Mouse (Mus musculus) liver, embryonic 14.5 days (tissue): ENCODE measurements around the gene Cacng7.

Experiments used
- CTCF ChIP-seq: IDR thresholded peaks from 2 replicates; pipeline ENCODE4 v1.5.1; 2016; ENCODE audit warnings: antibody characterized with exemption, low read depth, control low read depth
- EP300 ChIP-seq: IDR thresholded peaks from 2 replicates; pipeline ENCODE4 v1.6.1; 2016; ENCODE audit warnings: antibody characterized with exemption, low read depth

DNA sequence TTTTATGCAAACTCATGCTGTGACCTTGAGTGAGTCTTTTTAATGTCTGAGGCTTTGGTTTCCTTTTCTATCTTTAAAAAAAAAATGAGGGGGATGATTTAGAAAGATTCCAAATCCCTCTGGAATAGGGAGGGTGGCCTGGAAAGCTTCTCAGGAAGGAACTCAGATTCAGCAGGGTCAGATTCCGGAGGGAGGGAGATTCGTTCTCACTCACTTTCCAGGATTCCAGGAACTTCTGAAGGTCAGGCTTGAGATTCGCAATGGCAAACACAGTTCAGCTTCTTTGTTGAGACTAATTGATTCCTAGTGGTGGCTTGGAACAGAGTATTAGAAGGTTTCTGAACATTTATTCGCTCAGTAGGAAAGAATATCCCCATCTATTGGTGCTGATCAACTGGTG, 37.7 kb downstream of the Cacng7 start:
- TF ChIP-seq EP300 (no peak), CTCF (no peak)
